Mouse (Mus musculus): ENCODE measurements around the gene Adarb2. TPM values are rescaled to one million over a fixed set of nuclear protein-coding genes. Genes with fewer than 3 reads are reported as not detected.

Adarb2 gene
- polyA plus RNA-seq, 1 experiment, result not detected

- no peaks in the 10 kb centered on the region for H3K27me3 ChIP-seq (replicated peaks; ENCODE audit: control insufficient read depth, insufficient read depth, low read length)
- H3K4me1 ChIP-seq (ENCODE audit: control insufficient read depth, insufficient read depth, low read length), result no peaks in the 10 kb centered on the region
- no peaks in the 10 kb centered on the region for H3K36me3 ChIP-seq (ENCODE audit: control insufficient read depth, insufficient read depth, low read length)
- WGBS, result 38% methylated on average over 1 of the region's 1 CpGs
- no peak for DNase-seq
- no peak overlapping the region for H3K4me3 ChIP-seq (ENCODE audit: insufficient read depth, low read depth, low read length)
- TF ChIP-seq CTCF (conservative IDR thresholded peaks at IDR 0.05; ENCODE audit: insufficient read depth, insufficient read length, low read depth, low read length) (no peak), POLR2A (IDR thresholded peaks at IDR 0.05; ENCODE audit: low read depth, low read length) (no peak)
- no peak overlapping the region for H3K27ac ChIP-seq (ENCODE audit: insufficient read depth, low read depth, low read length)
Observed at GRCm38 (mm10) chr13:8238871-8239270, 36.2 kb downstream of the Adarb2 start.

GRCm38 (mm10) chr13:8248016-8248667 lies 45.5 kb downstream of the Adarb2 start:
- Histone ChIP-seq H3K4me1 (ENCODE audit: control insufficient read depth, insufficient read depth, low read length) (no peaks in the 10 kb centered on the region), H3K27ac (ENCODE audit: insufficient read depth, low read depth, low read length) (no peak overlapping the region), H3K4me3 (ENCODE audit: insufficient read depth, low read depth, low read length) (no peak overlapping the region), H3K27me3 (replicated peaks; ENCODE audit: control insufficient read depth, insufficient read depth, low read length) (no peaks in the 10 kb centered on the region), H3K36me3 (ENCODE audit: control insufficient read depth, insufficient read depth, low read length) (no peaks in the 10 kb centered on the region)
- 49% methylated on average over 5 of the region's 5 CpGs for WGBS
- TF ChIP-seq POLR2A (IDR thresholded peaks at IDR 0.05; ENCODE audit: low read depth, low read length) (no peak), CTCF (conservative IDR thresholded peaks at IDR 0.05; ENCODE audit: insufficient read depth, insufficient read length, low read depth, low read length) (no peak)
- no peak for DNase-seq

GRCm38 (mm10) chr13:8272158-8272945 lies 69.7 kb downstream of the Adarb2 start:
- Histone ChIP-seq H3K36me3 (ENCODE audit: control insufficient read depth, insufficient read depth, low read length) (no peaks in the 10 kb centered on the region), H3K27me3 (replicated peaks; ENCODE audit: control insufficient read depth, insufficient read depth, low read length) (no peaks in the 10 kb centered on the region), H3K4me1 (ENCODE audit: control insufficient read depth, insufficient read depth, low read length) (no peaks in the 10 kb centered on the region), H3K27ac (ENCODE audit: insufficient read depth, low read depth, low read length) (no peak overlapping the region), H3K4me3 (ENCODE audit: insufficient read depth, low read depth, low read length) (no peak overlapping the region)
- TF ChIP-seq POLR2A (IDR thresholded peaks at IDR 0.05; ENCODE audit: low read depth, low read length) (no peak), CTCF (conservative IDR thresholded peaks at IDR 0.05; ENCODE audit: insufficient read depth, insufficient read length, low read depth, low read length) (no peak)
- WGBS, result 68% methylated on average over 4 of the region's 4 CpGs
- no peak for DNase-seq

GRCm38 (mm10) chr13:8283116-8283515 lies 80.5 kb downstream of the Adarb2 start:
- WGBS, result 79% methylated on average over 2 of the region's 2 CpGs

GRCm38 (mm10) chr13:8316347-8317141 lies 113.9 kb downstream of the Adarb2 start:
- Histone ChIP-seq H3K4me1 (ENCODE audit: control insufficient read depth, insufficient read depth, low read length) (no peaks in the 10 kb centered on the region), H3K27ac (ENCODE audit: insufficient read depth, low read depth, low read length) (no peak overlapping the region), H3K36me3 (ENCODE audit: control insufficient read depth, insufficient read depth, low read length) (no peaks in the 10 kb centered on the region), H3K27me3 (replicated peaks; ENCODE audit: control insufficient read depth, insufficient read depth, low read length) (no peaks in the 10 kb centered on the region), H3K4me3 (ENCODE audit: insufficient read depth, low read depth, low read length) (no peak overlapping the region)
- no peak for TF ChIP-seq CTCF (conservative IDR thresholded peaks at IDR 0.05; ENCODE audit: insufficient read depth, insufficient read length, low read depth, low read length)
- no peak for TF ChIP-seq POLR2A (IDR thresholded peaks at IDR 0.05; ENCODE audit: low read depth, low read length)
- DNase-seq, result no peak
- WGBS, result 40% methylated on average over 5 of the region's 5 CpGs

More at GRCm38 (mm10) chr13:8283116-8283515, 80.5 kb downstream of the Adarb2 start:
- Histone ChIP-seq H3K36me3 (ENCODE audit: control insufficient read depth, insufficient read depth, low read length) (no peaks in the 10 kb centered on the region), H3K27ac (ENCODE audit: insufficient read depth, low read depth, low read length) (no peak overlapping the region), H3K27me3 (replicated peaks; ENCODE audit: control insufficient read depth, insufficient read depth, low read length) (no peaks in the 10 kb centered on the region), H3K4me1 (ENCODE audit: control insufficient read depth, insufficient read depth, low read length) (no peaks in the 10 kb centered on the region), H3K4me3 (ENCODE audit: insufficient read depth, low read depth, low read length) (no peak overlapping the region)
- TF ChIP-seq CTCF (conservative IDR thresholded peaks at IDR 0.05; ENCODE audit: insufficient read depth, insufficient read length, low read depth, low read length) (no peak), POLR2A (IDR thresholded peaks at IDR 0.05; ENCODE audit: low read depth, low read length) (no peak)
- DNase-seq, result no peak

- 57% methylated on average over 7 of the region's 7 CpGs for WGBS
- no peak overlapping the region for H3K27ac ChIP-seq (ENCODE audit: insufficient read depth, low read depth, low read length)
- TF ChIP-seq CTCF (conservative IDR thresholded peaks at IDR 0.05; ENCODE audit: insufficient read depth, insufficient read length, low read depth, low read length), result no peak
- H3K4me3 ChIP-seq (ENCODE audit: insufficient read depth, low read depth, low read length), result no peak overlapping the region
- H3K4me1 ChIP-seq (ENCODE audit: control insufficient read depth, insufficient read depth, low read length), result no peaks in the 10 kb centered on the region
- H3K27me3 ChIP-seq (replicated peaks; ENCODE audit: control insufficient read depth, insufficient read depth, low read length), result no peaks in the 10 kb centered on the region
- no peak for DNase-seq
- no peaks in the 10 kb centered on the region for H3K36me3 ChIP-seq (ENCODE audit: control insufficient read depth, insufficient read depth, low read length)
Observed at GRCm38 (mm10) chr13:8333589-8334455, 131.2 kb downstream of the Adarb2 start.
